Mouse (Mus musculus): Measurements from ENCODE around the gene Olfr1368. TPM values are rescaled to one million over a fixed set of nuclear protein-coding genes. Genes with fewer than 3 reads are reported as not detected.
A peak's percentile ranks its signal among the peaks of the same experiment; 100 is the strongest.

Gene Olfr1368
- not detected for total RNA-seq (2021)

DNA sequence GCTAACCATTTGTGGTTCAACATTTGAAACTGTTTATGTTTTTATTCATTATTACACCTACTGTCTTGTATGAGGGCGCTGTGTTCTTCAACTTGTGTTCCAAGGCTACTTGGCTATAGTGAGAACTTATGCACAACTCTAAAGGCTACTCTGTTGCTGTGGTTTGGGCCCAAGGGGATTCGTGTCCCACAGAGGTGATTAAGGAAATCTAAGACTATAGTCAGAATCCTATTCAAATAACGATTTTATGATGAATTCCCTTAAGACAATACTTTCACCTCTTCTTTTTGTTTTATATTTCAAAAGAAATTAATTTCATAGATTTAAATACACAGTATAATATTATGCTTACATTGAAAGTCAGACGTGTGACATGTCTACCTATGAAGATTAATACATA is at the start of gene Olfr1368:
Gene Olfr1368, minus strand, starts transcription at position 101 of the 400 bp plus-strand sequence.
- no peak for DNase-seq

- DNase-seq, result no peak
These were observed 39.9 kb upstream of the Olfr1368 start for GRCm38 (mm10) chr13:21185521-21185920.

DNA sequence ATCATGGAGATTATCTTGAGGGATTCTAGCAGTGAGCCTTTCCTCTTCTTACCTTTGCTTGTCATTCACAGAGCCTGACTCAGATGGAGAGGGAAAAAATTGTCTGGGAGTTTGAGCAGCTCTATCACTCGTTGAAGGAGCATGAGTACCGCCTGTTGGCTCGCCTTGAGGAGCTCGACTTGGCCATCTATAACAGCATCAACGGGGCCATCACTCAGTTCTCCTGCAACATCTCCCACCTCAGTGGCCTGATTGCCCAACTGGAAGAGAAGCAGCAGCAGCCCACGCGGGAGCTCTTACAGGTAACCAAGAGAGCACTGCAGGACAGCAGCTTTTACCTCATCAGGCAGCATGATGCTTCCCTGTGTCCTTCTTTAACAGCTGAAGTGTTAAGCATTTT is 38.0 kb upstream of the Olfr1368 start:
- DNase-seq, result no peak

GRCm38 (mm10) chr13:21183066-21183465 is 37.4 kb upstream of the Olfr1368 start:
- DNase-seq, result no peak

- DNase-seq, result no peak
These were observed 36.3 kb upstream of the Olfr1368 start for GRCm38 (mm10) chr13:21181996-21182395.

DNA sequence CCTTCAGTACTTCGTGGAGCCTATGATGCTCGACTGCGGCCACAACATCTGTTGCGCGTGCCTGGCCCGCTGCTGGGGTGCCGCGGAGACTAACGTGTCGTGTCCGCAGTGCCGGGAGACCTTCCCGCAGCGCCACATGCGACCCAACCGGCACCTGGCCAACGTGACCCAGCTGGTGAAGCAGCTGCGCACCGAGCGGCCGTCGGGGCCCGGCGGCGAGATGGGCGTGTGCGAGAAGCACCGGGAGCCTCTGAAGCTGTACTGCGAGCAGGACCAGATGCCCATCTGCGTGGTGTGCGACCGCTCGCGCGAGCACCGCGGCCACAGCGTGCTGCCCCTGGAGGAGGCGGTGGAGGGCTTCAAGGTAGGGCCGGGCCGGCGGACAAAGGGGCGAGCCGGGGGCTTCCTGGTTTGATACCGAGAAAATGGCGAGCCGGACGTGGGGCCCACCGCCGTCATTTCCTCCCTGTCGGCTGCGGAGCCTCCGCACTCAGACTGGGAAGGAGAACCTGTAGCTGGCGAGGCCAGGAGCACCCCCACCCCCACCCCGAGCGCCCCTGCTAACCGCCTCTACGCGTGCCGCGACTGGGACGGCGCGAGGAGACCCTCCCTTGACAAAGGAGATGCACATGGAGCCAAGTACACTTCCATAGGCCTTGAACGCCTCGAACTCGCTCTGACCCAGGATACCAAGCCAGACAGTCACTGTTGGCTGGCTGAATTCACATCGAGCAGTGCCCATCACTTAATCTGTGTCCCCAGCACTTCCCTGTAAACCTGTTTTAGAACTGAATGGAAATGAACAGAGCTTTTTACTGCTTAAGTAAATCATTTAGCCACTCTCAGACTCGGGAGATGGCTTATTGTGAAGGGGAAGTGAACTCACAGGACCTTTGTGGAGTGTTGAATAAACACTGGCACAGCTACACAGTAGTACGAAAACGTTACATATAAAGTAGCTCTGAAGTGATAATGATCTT is 35.2 kb upstream of the Olfr1368 start:
- peak in 1 of 2 experiments; percentile 46 for DNase-seq

DNA sequence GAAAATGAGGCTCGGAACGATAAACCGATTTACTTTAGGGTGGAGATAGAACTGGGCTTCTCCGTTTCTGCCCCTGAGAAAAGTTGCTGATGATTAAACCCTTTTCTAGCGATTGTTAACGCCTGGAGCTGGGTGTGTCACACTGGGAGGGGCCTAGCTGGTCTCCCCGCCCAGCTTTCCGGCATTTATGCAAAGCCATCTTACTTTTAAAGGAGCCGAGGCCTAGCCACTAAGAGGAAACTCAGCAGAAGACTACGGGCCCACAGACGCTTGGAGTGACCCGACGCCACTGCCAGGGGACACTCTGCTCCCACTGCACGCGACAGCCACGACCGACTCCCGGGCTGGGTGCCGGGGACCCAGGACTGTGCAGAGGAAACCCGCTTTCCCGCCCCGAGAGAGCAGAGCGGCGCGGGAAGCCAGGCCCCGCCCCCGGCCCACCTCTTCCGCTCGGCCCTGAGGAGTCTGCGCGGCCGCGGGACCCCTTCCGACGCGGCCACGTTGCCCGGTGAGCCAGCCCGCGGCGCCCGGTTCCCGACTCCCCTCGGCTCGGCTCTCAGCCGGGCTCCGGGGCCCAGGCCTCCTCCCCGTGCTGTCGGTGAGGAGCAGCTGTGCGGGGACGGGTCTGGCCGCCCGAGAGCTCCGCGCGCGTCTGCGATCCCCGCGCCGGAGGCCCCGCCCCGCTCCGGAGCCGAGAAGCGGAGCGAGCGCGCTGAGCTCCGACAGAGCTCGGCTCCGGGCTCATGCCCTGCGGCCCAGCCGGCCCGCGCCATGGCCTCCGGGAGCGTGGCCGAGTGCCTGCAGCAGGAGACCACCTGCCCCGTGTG is 34.3 kb upstream of the Olfr1368 start:
- DNase-seq, result peak; percentile 91

DNA sequence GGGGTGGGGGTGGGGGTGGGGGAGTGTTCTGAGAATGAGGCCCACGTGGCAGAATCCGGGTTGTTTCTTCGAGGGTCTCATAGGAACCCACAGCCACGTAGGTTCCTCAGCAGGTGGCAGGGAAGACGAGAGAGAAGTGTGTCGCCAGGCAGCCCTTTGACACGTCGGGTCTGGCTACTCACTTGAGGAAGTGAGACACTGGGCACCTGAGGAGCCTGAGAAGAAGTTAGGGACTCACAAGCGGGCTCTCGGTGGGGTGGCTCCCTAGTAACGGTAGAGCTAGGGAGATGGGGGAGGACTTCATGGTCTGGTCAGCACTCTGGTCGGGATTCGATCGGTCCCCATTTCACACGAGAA is 33.7 kb upstream of the Olfr1368 start, which contains the start of gene Trim27:
Gene Trim27, plus strand, starts transcription at position 79 of the 357 bp plus-strand sequence.
- no peak for DNase-seq

DNA sequence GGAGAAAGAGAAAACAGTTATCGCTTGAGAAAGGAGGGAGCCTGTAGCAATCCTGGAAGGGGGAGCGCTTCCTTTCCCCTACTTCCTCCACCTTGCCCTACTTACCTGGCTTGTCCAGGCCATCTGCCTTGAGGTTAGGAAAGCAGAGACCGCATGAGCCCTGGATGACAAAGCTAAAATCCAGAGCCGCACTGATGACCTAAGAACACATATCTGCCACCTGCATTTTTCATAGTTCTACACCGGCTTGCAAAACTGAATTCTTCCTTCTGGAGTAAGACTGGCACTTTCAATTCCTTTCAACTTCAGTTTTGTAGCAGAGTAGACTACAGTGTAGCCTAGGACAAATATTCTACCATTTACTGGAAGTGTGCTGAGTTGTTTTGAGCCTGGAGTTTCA is 32.7 kb upstream of the Olfr1368 start:
- no peak for DNase-seq

- DNase-seq, result no peak
These were observed 32.0 kb upstream of the Olfr1368 start for GRCm38 (mm10) chr13:21177657-21178056.

DNA sequence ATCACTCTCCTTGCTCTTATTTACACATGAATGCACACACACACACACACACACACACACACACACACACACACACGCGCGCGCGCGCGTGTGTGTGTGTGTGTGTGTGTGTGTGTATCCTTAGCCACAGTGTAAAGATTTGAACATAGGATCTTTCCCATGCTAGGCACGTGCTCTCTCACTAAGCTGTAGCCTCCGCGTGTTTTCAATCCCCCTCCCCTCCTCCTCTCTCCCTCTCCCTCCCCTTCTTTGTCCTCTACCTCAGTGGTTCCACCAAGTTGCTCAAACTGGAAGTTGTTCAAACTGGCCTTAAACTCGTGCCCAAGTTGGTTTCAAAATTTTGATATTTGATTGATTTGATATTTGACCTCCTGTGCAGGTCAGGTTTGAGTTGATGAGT is 31.1 kb upstream of the Olfr1368 start:
- no peak for DNase-seq

- peak; percentile 55 to 56 for DNase-seq
These were observed 27.4 kb upstream of the Olfr1368 start for GRCm38 (mm10) chr13:21173072-21173471.

DNA sequence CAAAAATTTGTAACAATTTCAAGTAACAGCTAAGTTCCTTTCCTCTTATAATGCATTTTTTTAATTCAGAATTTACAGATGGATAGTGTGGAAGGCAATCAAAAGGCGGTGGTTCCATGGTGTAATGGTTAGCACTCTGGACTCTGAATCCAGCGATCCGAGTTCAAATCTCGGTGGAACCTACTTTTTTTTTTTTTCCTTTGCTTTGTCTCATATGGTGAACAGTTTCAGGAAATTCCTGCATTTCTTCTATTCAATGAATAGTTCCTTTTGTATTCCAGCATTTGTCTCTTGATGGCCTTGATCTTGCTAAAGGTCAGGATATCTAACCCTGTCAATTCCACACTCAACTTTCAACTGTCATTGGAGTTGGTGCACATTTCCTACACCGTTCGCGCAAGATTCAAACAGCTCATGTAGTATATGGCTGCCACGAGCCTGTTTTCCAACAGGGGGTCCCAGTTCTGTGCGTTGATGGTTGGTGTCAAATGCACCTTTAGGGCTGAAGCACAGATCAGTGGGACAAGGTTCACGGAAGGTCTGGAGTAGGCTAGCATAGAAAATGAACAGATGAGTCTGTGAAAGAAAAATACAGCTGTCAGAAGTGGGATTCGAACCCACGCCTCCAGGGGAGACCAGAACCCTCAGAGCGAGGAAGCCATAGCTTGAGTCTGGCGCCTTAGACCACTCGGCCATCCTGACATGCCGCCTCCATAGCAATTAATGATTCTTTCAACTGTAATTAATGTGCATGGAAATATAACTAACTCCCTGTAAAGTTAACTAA is 26.8 kb upstream of the Olfr1368 start:
- DNase-seq, result peak; percentile 71 to 74

GRCm38 (mm10) chr13:21171600-21172150 is 26.0 kb upstream of the Olfr1368 start:
- peak in 1 of 2 experiments; percentile 8 for DNase-seq

DNA sequence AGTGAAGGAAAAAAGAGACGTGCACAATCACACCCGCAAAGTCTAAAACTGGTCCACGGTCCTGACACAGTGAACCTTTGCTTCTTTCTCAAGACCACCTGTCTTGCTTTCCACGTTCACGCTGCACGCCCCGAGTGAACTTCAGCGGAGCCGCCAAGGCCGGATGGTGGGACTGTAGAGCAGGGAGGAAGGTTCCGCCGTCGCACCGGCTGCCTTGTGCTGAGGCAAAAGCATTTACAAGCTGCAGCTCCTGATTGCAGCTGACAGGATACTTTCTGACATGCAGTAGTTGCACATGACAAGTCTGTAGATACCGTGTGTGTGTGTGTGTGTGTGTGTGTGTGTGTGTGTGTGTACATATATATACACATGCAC is 25.5 kb upstream of the Olfr1368 start:
- DNase-seq, result peak in 1 of 2 experiments; percentile 18

GRCm38 (mm10) chr13:21170431-21171155 is 24.9 kb upstream of the Olfr1368 start:
- DNase-seq, result no peak

DNA sequence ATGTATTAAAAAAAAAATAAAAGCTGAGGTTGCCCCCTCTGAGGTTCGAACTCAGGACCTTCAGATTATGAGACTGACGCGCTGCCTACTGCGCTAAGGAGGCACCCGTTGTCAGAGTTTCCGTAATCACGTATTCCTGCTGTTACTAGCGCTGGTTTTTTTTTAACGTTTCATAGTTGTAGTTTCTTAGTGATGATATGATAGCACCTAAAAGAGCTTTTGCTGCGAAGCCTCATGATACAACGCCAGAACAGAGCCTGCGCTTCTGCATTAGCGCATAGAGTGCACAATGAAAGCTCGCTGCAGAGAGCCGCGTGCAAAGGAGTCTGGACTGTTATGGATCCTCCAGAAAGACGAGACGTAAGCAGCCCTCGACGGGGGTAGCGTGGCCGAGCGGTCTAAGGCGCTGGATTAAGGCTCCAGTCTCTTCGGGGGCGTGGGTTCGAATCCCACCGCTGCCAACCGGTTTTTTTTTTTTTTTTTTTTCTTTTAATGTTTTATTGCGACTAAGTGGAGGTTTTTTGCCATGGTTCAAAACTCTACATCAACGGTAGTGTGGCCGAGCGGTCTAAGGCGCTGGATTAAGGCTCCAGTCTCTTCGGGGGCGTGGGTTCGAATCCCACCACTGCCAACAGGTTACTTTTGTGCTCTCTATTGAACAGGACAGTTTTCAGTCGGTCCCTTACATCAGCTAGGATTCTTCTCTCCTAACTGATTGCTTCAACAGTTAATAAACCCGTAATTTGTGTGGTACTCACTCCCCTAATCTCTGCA is 24.2 kb upstream of the Olfr1368 start:
- DNase-seq, result peak; percentile 77 to 79

- peak in 1 of 2 experiments; percentile 4 for DNase-seq
These were observed 23.5 kb upstream of the Olfr1368 start for GRCm38 (mm10) chr13:21169121-21169656.

GRCm38 (mm10) chr13:21168371-21169011 is 22.8 kb upstream of the Olfr1368 start:
- peak in 1 of 2 experiments; percentile 14 for DNase-seq

DNA sequence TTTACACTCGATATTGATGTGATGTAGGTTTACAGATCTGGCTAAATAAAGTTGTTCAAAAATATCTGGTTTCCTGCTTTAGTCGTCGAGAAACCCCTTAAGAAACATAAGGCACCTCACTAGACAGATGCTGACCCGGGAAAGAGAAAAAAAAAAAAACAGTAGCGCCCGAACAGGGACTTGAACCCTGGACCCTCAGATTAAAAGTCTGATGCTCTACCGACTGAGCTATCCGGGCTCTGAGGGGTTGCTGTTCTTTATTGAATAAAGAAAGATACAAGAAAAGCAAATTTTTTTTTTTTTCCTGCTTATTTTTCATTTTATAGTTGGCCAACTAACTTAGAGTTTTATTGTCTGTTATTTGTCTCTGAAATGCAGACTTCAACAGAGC is 22.2 kb upstream of the Olfr1368 start:
- no peak for DNase-seq

Data from layer of hippocampus, postnatal 36 days (tissue).